Mouse (Mus musculus): ENCODE measurements around the gene Nf1. TPM values are rescaled to one million over a fixed set of nuclear protein-coding genes. Genes with fewer than 3 reads are reported as not detected.

The Nf1 gene
- total and polyA plus RNA-seq, 3 experiments = 8.5 to 30.9 (median 30.5) TPM

DNA sequence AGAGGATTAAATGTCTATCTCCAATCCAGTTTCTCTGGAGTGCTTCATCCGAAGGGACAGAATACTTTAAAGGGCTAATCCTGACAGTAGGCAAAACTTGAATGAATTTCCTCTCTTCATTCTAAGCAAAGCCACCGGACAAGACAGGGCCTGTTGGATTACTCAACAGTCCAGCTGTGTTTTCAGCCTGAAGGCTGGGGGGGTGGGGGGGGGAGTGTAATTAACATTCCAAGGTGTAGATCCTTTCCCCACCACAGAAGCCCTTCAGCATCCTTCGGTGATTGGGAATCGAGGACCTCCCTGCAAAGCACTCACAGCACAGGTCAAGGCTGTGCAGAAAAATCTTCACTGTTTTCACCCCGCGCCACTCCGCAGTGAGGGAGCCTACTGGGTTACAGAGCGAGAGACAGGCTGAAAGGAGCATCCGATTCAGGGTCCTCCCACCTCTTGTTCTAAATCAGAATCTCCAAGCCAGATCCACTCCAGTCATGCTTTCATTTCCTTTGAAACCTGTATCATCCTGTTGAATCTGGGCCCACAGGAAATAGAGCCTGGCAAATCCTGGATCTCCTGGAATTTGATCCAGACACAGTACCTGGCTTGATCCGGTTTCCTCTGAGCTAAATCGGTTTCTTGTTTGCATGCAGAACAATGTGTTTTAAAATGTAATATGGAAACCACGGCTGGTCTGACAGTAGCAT is 15.4 kb upstream of the Nf1 start:
- DNase-seq = peak in 1 of 2 experiments; percentile 11
- no peak for TF ChIP-seq EP300 (IDR thresholded peaks at IDR 0.05; ENCODE audit: insufficient read depth, low read depth, low read length)
- TF ChIP-seq POLR2A (IDR thresholded peaks at IDR 0.05; ENCODE audit: insufficient read depth, low read depth, low read length) = no peak
- no peak for TF ChIP-seq CTCF (IDR thresholded peaks at IDR 0.05)
- intact Hi-C loops (cut with DNase I) = loop anchor here (2.0 kb wide), 1 partner anchor 17 kb away; no protein-coding TSS in a partner anchor
- no peaks in the 10 kb centered on the region for H3K27me3 ChIP-seq (ENCODE audit: control insufficient read depth, insufficient read depth, low read length)
- no peaks in the 10 kb centered on the region for H3K36me3 ChIP-seq (ENCODE audit: control insufficient read depth, insufficient read depth, low read length)
- H3K4me1 ChIP-seq (ENCODE audit: control insufficient read depth, insufficient read depth, low read length) = peaks cover 6% of the 10 kb centered on the region
- H3K9ac ChIP-seq (ENCODE audit: low read depth, low read length) = no peak overlapping the region
- H3K4me3 ChIP-seq = no peak overlapping the region
- no peaks in the 10 kb centered on the region for H3K79me2 ChIP-seq (replicated peaks; ENCODE audit: control insufficient read depth, insufficient read depth, low read length)
- 53% methylated on average over 12 of the region's 12 CpGs for WGBS
- peak overlapping the region; percentile 8; the same call in 1 of the 2 replicates for H3K27ac ChIP-seq

DNA sequence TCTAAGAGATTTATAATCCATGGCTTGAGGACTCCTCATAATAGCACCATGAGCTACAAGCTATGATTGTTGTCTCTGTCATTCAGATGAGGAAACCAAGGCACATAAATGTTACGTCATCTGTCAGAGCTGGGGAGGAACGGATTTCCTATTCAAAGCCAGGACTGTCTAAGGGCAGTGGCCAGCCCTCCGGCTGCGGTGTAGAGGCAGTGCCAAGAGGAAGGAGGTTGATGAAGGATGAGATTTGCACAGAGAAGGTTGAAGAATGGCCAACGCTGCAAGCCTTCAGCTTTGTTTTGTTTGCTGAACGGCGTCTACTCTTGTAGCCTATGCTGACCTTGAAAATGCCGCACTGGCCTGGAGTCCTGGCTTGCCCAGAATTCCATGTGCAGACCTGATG is 13.8 kb upstream of the Nf1 start:
- 42% methylated on average over 8 of the region's 8 CpGs for WGBS
- no peak for DNase-seq
- H3K9ac ChIP-seq (ENCODE audit: low read depth, low read length) = no peak overlapping the region
- intact Hi-C loops (cut with DNase I) = loop anchor here (2.0 kb wide), 1 partner anchor 19 kb away; no protein-coding TSS in a partner anchor
- no peak overlapping the region for H3K4me3 ChIP-seq
- H3K4me1 ChIP-seq (ENCODE audit: control insufficient read depth, insufficient read depth, low read length) = no peaks in the 10 kb centered on the region; the same call in none of the 2 replicates
- no peak overlapping the region for H3K27ac ChIP-seq
- H3K36me3 ChIP-seq (ENCODE audit: control insufficient read depth, insufficient read depth, low read length) = no peaks in the 10 kb centered on the region
- H3K79me2 ChIP-seq (replicated peaks; ENCODE audit: control insufficient read depth, insufficient read depth, low read length) = no peaks in the 10 kb centered on the region
- TF ChIP-seq CTCF (IDR thresholded peaks at IDR 0.05) = no peak
- no peak for TF ChIP-seq POLR2A (IDR thresholded peaks at IDR 0.05; ENCODE audit: insufficient read depth, low read depth, low read length)
- TF ChIP-seq EP300 (IDR thresholded peaks at IDR 0.05; ENCODE audit: insufficient read depth, low read depth, low read length) = no peak
- no peaks in the 10 kb centered on the region for H3K27me3 ChIP-seq (ENCODE audit: control insufficient read depth, insufficient read depth, low read length)

DNA sequence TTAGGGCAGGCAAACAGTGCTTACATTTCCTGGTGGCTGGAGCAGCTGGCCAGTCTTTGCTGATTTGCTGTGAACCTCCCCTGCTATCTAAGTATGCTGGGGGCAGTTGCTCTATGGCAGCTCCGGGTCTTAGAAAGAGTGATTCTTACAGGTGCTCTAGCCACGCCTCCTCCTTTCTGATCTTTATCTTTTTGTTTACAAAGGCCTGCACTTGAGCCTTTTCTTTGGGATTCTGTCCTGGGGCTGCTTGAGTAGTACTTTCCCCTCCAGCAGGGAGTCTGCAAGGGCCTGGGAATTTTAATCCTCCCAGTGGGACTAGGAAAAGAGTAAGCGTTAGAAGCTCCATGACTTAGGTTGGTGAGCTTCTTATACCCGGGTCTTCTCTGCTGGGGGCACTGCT is 12.4 kb upstream of the Nf1 start:
- WGBS = 38% methylated on average over 4 of the region's 4 CpGs
- no peaks in the 10 kb centered on the region for H3K27me3 ChIP-seq (ENCODE audit: control insufficient read depth, insufficient read depth, low read length)
- intact Hi-C loops (cut with DNase I) = no loop called here

DNA sequence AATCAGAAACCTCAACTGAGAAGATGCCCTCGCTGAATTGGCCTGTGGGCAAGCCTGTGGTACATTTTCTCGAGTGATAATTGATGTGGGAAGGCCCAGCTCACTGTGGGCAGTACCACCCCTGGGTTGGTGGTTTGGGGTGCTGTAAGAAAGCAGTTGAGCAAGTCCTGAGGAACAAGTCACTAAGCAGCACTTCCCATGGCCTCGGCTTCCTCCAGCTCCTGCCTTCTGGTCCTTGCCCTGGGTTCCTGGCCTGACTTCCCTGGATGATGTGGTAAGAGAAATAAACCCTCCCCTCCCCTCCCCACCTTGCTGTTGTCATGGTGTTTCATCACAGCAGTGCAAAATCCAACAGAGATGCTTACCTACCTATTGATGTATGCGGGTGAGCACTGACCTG is 11.4 kb upstream of the Nf1 start:
- WGBS = 86% methylated on average over 4 of the region's 4 CpGs
- DNase-seq = no peak
- no peaks in the 10 kb centered on the region; the same call in none of the 2 replicates for H3K4me1 ChIP-seq (ENCODE audit: control insufficient read depth, insufficient read depth, low read length)
- intact Hi-C loops (cut with DNase I) = no loop called here
- no peak overlapping the region for H3K4me3 ChIP-seq
- no peaks in the 10 kb centered on the region for H3K36me3 ChIP-seq (ENCODE audit: control insufficient read depth, insufficient read depth, low read length)
- no peak overlapping the region for H3K27ac ChIP-seq
- TF ChIP-seq CTCF (IDR thresholded peaks at IDR 0.05) (no peak), POLR2A (IDR thresholded peaks at IDR 0.05; ENCODE audit: insufficient read depth, low read depth, low read length) (no peak), EP300 (IDR thresholded peaks at IDR 0.05; ENCODE audit: insufficient read depth, low read depth, low read length) (no peak)
- H3K9ac ChIP-seq (ENCODE audit: low read depth, low read length) = no peak overlapping the region
- no peaks in the 10 kb centered on the region for H3K79me2 ChIP-seq (replicated peaks; ENCODE audit: control insufficient read depth, insufficient read depth, low read length)
- no peaks in the 10 kb centered on the region for H3K27me3 ChIP-seq (ENCODE audit: control insufficient read depth, insufficient read depth, low read length)

More for the DNA sequence above, 12.4 kb upstream of the Nf1 start:
- Histone ChIP-seq H3K4me1 (ENCODE audit: control insufficient read depth, insufficient read depth, low read length) (no peaks in the 10 kb centered on the region; the same call in none of the 2 replicates), H3K36me3 (ENCODE audit: control insufficient read depth, insufficient read depth, low read length) (no peaks in the 10 kb centered on the region), H3K79me2 (replicated peaks; ENCODE audit: control insufficient read depth, insufficient read depth, low read length) (no peaks in the 10 kb centered on the region), H3K27ac (no peak overlapping the region), H3K9ac (ENCODE audit: low read depth, low read length) (no peak overlapping the region), H3K4me3 (no peak overlapping the region)
- DNase-seq = no peak
- no peak for TF ChIP-seq EP300 (IDR thresholded peaks at IDR 0.05; ENCODE audit: insufficient read depth, low read depth, low read length)
- no peak for TF ChIP-seq POLR2A (IDR thresholded peaks at IDR 0.05; ENCODE audit: insufficient read depth, low read depth, low read length)
- TF ChIP-seq CTCF (IDR thresholded peaks at IDR 0.05) = no peak

DNA sequence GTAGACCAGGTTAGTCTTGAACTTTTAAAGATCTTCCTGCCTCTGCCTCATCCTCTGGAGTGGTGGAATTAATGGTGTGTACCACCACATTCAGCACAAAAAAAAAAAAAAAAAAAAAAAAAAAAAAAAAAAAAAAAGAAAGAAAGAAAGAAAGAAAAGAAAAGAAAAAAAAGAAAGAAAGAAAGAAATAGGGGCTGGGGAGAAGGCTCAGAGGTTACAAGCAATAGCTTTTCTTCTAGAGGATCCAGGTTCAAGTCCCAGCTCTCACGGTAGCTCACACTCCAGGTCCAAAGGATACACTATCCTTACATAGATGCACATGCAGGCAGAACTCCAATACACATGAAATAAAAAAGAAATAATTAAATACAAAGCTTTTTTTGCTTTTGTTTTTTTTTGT is 9.9 kb upstream of the Nf1 start:
- no peaks in the 10 kb centered on the region for H3K79me2 ChIP-seq (replicated peaks; ENCODE audit: control insufficient read depth, insufficient read depth, low read length)
- no peak for DNase-seq
- H3K27me3 ChIP-seq (ENCODE audit: control insufficient read depth, insufficient read depth, low read length) = no peaks in the 10 kb centered on the region
- no peak overlapping the region for H3K9ac ChIP-seq (ENCODE audit: low read depth, low read length)
- 100% methylated on average over 1 of the region's 1 CpGs for WGBS
- H3K4me1 ChIP-seq (ENCODE audit: control insufficient read depth, insufficient read depth, low read length) = no peaks in the 10 kb centered on the region; the same call in none of the 2 replicates
- no peak overlapping the region for H3K4me3 ChIP-seq
- intact Hi-C loops (cut with DNase I) = no loop called here
- TF ChIP-seq POLR2A (IDR thresholded peaks at IDR 0.05; ENCODE audit: insufficient read depth, low read depth, low read length) = no peak
- no peak for TF ChIP-seq CTCF (IDR thresholded peaks at IDR 0.05)
- no peak for TF ChIP-seq EP300 (IDR thresholded peaks at IDR 0.05; ENCODE audit: insufficient read depth, low read depth, low read length)
- H3K27ac ChIP-seq = no peak overlapping the region
- H3K36me3 ChIP-seq (ENCODE audit: control insufficient read depth, insufficient read depth, low read length) = no peaks in the 10 kb centered on the region

DNA sequence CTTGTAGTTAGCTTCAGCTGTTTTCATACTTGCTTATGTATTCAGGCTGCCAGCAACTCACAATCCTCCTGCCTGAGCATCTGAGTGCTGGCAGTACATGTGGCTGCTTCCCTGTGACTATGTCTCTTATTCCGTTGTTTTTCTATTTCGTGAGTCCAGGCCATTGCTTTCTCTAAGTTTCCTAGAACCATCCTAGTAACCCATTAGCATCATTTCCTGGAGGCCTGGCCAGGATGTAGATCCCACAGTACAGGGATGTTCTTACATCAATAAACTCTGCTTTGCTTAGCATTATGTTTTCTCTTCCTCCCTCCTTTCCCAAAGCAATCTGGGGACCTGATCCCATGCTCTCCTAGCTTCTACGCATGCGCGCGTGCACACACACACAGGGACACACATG is 4.4 kb upstream of the Nf1 start:
- no peak for TF ChIP-seq EP300 (IDR thresholded peaks at IDR 0.05; ENCODE audit: insufficient read depth, low read depth, low read length)
- no peak for TF ChIP-seq CTCF (IDR thresholded peaks at IDR 0.05)
- TF ChIP-seq POLR2A (IDR thresholded peaks at IDR 0.05; ENCODE audit: insufficient read depth, low read depth, low read length) = no peak
- Histone ChIP-seq H3K27ac (no peak overlapping the region), H3K4me1 (ENCODE audit: control insufficient read depth, insufficient read depth, low read length) (peaks cover 6% of the 10 kb centered on the region), H3K79me2 (replicated peaks; ENCODE audit: control insufficient read depth, insufficient read depth, low read length) (no peaks in the 10 kb centered on the region), H3K9ac (ENCODE audit: low read depth, low read length) (no peak overlapping the region), H3K36me3 (ENCODE audit: control insufficient read depth, insufficient read depth, low read length) (0 out of 2 replicates have a peak, but pooled peaks cover 2% of the 10 kb centered on the region), H3K4me3 (no peak overlapping the region), H3K27me3 (ENCODE audit: control insufficient read depth, insufficient read depth, low read length) (no peaks in the 10 kb centered on the region)
- no peak for DNase-seq
- intact Hi-C loops (cut with DNase I) = loop anchor here (5.0 kb wide), 1 partner anchor 62 kb away; no protein-coding TSS in a partner anchor
- 78% methylated on average over 6 of the region's 6 CpGs for WGBS

Data from heart, adult 2 months (tissue).